ENCODE assay signal across 34 mouse cellular contexts in the genomic region with DNA sequence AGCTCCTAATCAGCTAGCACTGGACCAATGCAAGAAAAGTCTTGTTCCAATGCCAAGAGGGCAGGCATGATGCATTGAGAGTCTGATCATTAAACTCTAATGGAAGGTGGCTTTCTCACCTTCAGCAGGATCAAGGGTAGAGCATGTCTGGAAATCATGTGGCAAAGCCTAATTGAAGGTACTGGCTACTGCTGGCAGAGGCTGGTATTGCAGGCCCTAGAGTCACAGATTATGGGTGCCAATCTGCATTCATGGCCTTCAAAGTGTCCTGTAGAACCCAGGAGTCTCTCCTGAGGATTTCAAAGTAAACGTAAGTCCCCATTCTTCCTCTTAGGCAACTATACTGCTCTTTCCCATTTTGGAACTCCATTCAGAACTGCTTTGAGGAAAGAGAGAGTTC. TPM values are rescaled to one million over a fixed set of nuclear protein-coding genes. Genes with fewer than 3 reads are reported as not detected.
DNase-seq lines count a peak whose midpoint lies in the region; ATAC-seq and TF ChIP-seq lines count a peak whose summit lies in the region.
"Had no signal": no experiment of that assay in that cellular context is flagged by ENCODE, and none has a peak within 500 bp of the region (broad histone marks: within the 10 kb centered on the region; RNA-seq: fewer than 3 reads in every experiment).

No protein-coding gene starts in this region.

- no peak for TF ChIP-seq EP300 in lung, postnatal 0 days (IDR thresholded peaks at IDR 0.05)

- no peaks in the 10 kb centered on the region for H3K9me3 ChIP-seq in lung, postnatal 0 days (ENCODE audit: low read length)
- H3K9me3 ChIP-seq: embryonic facial prominence, embryonic 13.5 days; heart, embryonic 10.5 days; heart, embryonic 15.5 days; hindbrain, embryonic 13.5 days; kidney, embryonic 15.5 days; liver, embryonic 13.5 days; neural tube, embryonic 15.5 days; stomach, embryonic 15.5 days had no signal

- peak; percentile 5; the same call in 1 of the 2 replicates for TF ChIP-seq CTCF in gastrocnemius, adult 2 months (IDR thresholded peaks at IDR 0.05)
- peak; percentile 44 for TF ChIP-seq CTCF in layer of hippocampus, adult 2 months (conservative IDR thresholded peaks at IDR 0.05)
- TF ChIP-seq CTCF in lung, postnatal 0 days (IDR thresholded peaks at IDR 0.05), result peak; percentile 33
- no peak for TF ChIP-seq CTCF in lung, adult 2 months (IDR thresholded peaks at IDR 0.05; ENCODE audit: insufficient read depth, low read length)
- TF ChIP-seq CTCF in brain, embryonic 14.5 days (IDR thresholded peaks at IDR 0.05; ENCODE audit: borderline replicate concordance, extremely low read depth, insufficient read depth, insufficient read length), result peak; percentile 19; the same call in 1 of the 2 replicates

- no peak for ATAC-seq in lung, postnatal 0 days
- ATAC-seq: forebrain, embryonic 16.5 days had no signal

- 85% methylated on average over 1 of the region's 1 CpGs for WGBS in lung, postnatal 0 days
- WGBS in lung, adult 2 months, result 98% methylated on average over 1 of the region's 1 CpGs

- H3K4me1 ChIP-seq in lung, postnatal 0 days (ENCODE audit: insufficient read depth, low read depth, low read length), result no peaks in the 10 kb centered on the region
- H3K4me1 ChIP-seq in lung, adult 2 months (ENCODE audit: control insufficient read depth, insufficient read depth, low read length), result no peaks in the 10 kb centered on the region
- H3K4me1 ChIP-seq: embryonic facial prominence, embryonic 13.5 days; forebrain, embryonic 10.5 days; heart, embryonic 15.5 days; hindbrain, embryonic 13.5 days; kidney, embryonic 15.5 days; limb, embryonic 13.5 days; liver, embryonic 13.5 days; neural tube, embryonic 15.5 days; stomach, embryonic 15.5 days had no signal

- TF ChIP-seq POLR2A in lung, adult 2 months (IDR thresholded peaks at IDR 0.05; ENCODE audit: borderline replicate concordance, extremely low read depth, low read depth, low read length), result no peak
- TF ChIP-seq POLR2A in brain, embryonic 14.5 days (IDR thresholded peaks at IDR 0.05; ENCODE audit: borderline replicate concordance, extremely low read depth, insufficient read depth, insufficient read length, poor library complexity, severe bottlenecking), result no peak

- no peak for DNase-seq in gastrocnemius, adult 2 months
- no peak for DNase-seq in gastrocnemius, postnatal 4 days (ENCODE audit: low spot score in 2 of 2)
- no peak for DNase-seq in layer of hippocampus, adult 2 months (ENCODE audit: low spot score in 2 of 2)
- no peak for DNase-seq in layer of hippocampus, adult 9-10 months (ENCODE audit: low spot score)
- no peak for DNase-seq in lung, postnatal 0 days (ENCODE audit: low spot score)
- DNase-seq in lung, adult 2 months, result no peak
- DNase-seq in brain, embryonic 14.5 days (ENCODE audit: low read depth), result no peak
- no peak for DNase-seq in T-cell, adult 2 months (ENCODE audit: low spot score)
- DNase-seq: adrenal gland, postnatal 10 days; cerebellum, adult 11 months; cerebellum, adult 9-11 months; gastrocnemius, postnatal 10 days; kidney, adult 18-20 months; liver, embryonic 13.5 days; lung, postnatal 10 days; midbrain, embryonic 14.5 days; retina, postnatal 1 day; right cerebral cortex, postnatal 25 days; thymus, postnatal 14 days had no signal

- intact Hi-C loops in gastrocnemius, adult 2 months (cut with DNase I), result no loop called here

- no peaks in the 10 kb centered on the region for H3K36me3 ChIP-seq in lung, postnatal 0 days (ENCODE audit: insufficient read depth, low read length)
- H3K36me3 ChIP-seq: embryonic facial prominence, embryonic 13.5 days; forebrain, embryonic 10.5 days; heart, embryonic 10.5 days; heart, embryonic 15.5 days; hindbrain, embryonic 13.5 days; kidney, embryonic 15.5 days; limb, embryonic 13.5 days; liver, embryonic 13.5 days; neural tube, embryonic 15.5 days; stomach, embryonic 15.5 days had no signal

- H3K9ac ChIP-seq in lung, postnatal 0 days (replicated peaks; ENCODE audit: low read depth), result no peak overlapping the region
- H3K9ac ChIP-seq: embryonic facial prominence, embryonic 13.5 days; heart, embryonic 15.5 days; hindbrain, embryonic 13.5 days; kidney, embryonic 15.5 days; limb, embryonic 13.5 days; liver, embryonic 13.5 days; neural tube, embryonic 15.5 days; stomach, embryonic 15.5 days had no signal

- no peaks in the 10 kb centered on the region for H3K27me3 ChIP-seq in lung, postnatal 0 days (replicated peaks; ENCODE audit: insufficient read depth, low read length)
- H3K27me3 ChIP-seq: embryonic facial prominence, embryonic 13.5 days; hindbrain, embryonic 13.5 days; kidney, embryonic 15.5 days; limb, embryonic 13.5 days; liver, embryonic 13.5 days; neural tube, embryonic 15.5 days; stomach, embryonic 15.5 days had no signal

- H3K27ac ChIP-seq in gastrocnemius, adult 2 months, result no peak overlapping the region
- H3K27ac ChIP-seq in layer of hippocampus, adult 2 months, result no peak overlapping the region
- no peak overlapping the region for H3K27ac ChIP-seq in lung, postnatal 0 days (ENCODE audit: low read length)
- H3K27ac ChIP-seq: embryonic facial prominence, embryonic 13.5 days; forebrain, embryonic 10.5 days; heart, embryonic 10.5 days; heart, embryonic 15.5 days; hindbrain, embryonic 13.5 days; kidney, embryonic 15.5 days; limb, embryonic 13.5 days; liver, embryonic 13.5 days; macrophage; neural tube, embryonic 15.5 days; stomach, embryonic 15.5 days had no signal

- no peak overlapping the region for H3K4me2 ChIP-seq in lung, postnatal 0 days (replicated peaks; ENCODE audit: low read depth, low read length)
- H3K4me2 ChIP-seq: embryonic facial prominence, embryonic 13.5 days; heart, embryonic 15.5 days; hindbrain, embryonic 13.5 days; kidney, embryonic 15.5 days; limb, embryonic 13.5 days; liver, embryonic 13.5 days; neural tube, embryonic 15.5 days; stomach, embryonic 15.5 days had no signal

- no peak overlapping the region for H3K4me3 ChIP-seq in gastrocnemius, adult 2 months
- no peak overlapping the region for H3K4me3 ChIP-seq in layer of hippocampus, adult 2 months
- H3K4me3 ChIP-seq in lung, postnatal 0 days (ENCODE audit: low read depth, low read length), result no peak overlapping the region
- no peak overlapping the region for H3K4me3 ChIP-seq in lung, adult 2 months (replicated peaks; ENCODE audit: extremely low read depth, low read depth, low read length)
- H3K4me3 ChIP-seq: embryonic facial prominence, embryonic 13.5 days; forebrain, embryonic 10.5 days; heart, embryonic 10.5 days; heart, embryonic 15.5 days; hindbrain, embryonic 13.5 days; kidney, embryonic 15.5 days; limb, embryonic 13.5 days; liver, embryonic 13.5 days; neural tube, embryonic 15.5 days; stomach, embryonic 15.5 days had no signal

RNA-seq across cellular contexts. Expression of a gene that starts 14.8 kb away (rescaled TPM):
- total RNA-seq in gastrocnemius, adult 2 months (2021), result not detected
- total RNA-seq in gastrocnemius, postnatal 4 days (2021), result not detected
- total RNA-seq in layer of hippocampus, adult 2 months (2021), result not detected
- 25.2 and 26.0 TPM in 2 replicates for polyA plus RNA-seq in lung, postnatal 0 days (2015; fragmentation: Nextera tagmentation; extraction: Ambion mirVana)
- polyA plus RNA-seq in lung, adult 2 months (2012; rRNA removed), result 48.0 and 64.9 TPM in 2 replicates
- 1.0 and 1.9 TPM in 2 replicates for polyA plus RNA-seq in brain, embryonic 14.5 days (2012; rRNA removed)
- total RNA-seq: common myeloid progenitor, adult 5-6 weeks; gastrocnemius, postnatal 10 days; granulocyte monocyte progenitor cell, adult 5-6 weeks; heart, postnatal 25 days; megakaryocyte-erythroid progenitor cell, adult 5-6 weeks had no signal
- polyA plus RNA-seq: macrophage had no signal
